In the genomic region with DNA sequence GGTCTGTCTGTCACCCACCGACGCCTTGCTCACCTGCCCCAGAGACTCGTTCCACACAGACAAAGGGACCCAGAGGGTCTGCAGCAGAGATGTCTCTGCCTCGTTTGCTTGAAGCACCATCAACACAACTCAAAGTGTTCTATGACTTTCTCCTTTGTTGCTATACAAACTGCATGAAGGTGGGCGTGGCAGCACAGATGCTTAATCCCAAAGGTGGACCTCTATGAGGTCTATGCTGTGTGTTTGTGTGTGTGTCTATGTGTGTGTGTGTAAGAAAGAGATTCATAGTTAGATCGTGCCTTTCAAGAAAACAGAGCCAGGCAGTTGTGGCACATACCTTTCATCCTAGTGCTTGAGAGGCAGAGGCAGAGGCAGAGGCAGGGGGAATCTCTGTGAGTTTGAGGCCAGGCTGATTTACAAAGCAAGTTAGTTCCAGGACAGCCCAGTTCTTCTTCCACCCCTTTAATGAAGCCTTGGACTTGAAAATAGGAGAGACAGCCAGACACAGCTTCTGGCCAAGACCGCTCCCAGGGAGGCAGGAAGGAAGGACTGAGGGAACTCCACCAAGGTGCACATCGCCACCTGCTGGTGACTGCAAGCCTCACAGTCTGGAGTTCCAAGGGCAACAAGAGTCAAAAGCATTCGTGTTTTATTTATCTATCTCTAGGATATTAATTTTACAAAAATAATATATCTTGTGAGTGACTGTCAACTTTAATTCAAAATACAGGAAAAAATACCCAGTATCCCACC, we compare ENCODE assay signal across 8 mouse cellular contexts. TPM values are rescaled to one million over a fixed set of nuclear protein-coding genes. Genes with fewer than 3 reads are reported as not detected.
DNase-seq lines count a peak whose midpoint lies in the region; ATAC-seq lines count a peak whose summit lies in the region.

No protein-coding gene starts in this region.

- no peak for ATAC-seq in midbrain, embryonic 15.5 days (replicated peaks)
- peak; percentile 67; the same call in 1 of the 2 replicates for ATAC-seq in stomach, embryonic 15.5 days (ENCODE audit: insufficient read depth, low FRiP score, low read depth)

- WGBS in midbrain, embryonic 10.5 days: 36% methylated on average over 9 of the region's 9 CpGs
- 37% methylated on average over 9 of the region's 9 CpGs for WGBS in midbrain, embryonic 15.5 days
- 27% methylated on average over 9 of the region's 9 CpGs for WGBS in limb, embryonic 10.5 days
- WGBS in stomach, embryonic 15.5 days: 27% methylated on average over 9 of the region's 9 CpGs

- no peak overlapping the region for H3K4me3 ChIP-seq in midbrain, embryonic 10.5 days
- H3K4me3 ChIP-seq in midbrain, embryonic 15.5 days: no peak overlapping the region
- H3K4me3 ChIP-seq in limb, embryonic 10.5 days: no peak overlapping the region
- H3K4me3 ChIP-seq in stomach, embryonic 15.5 days (replicated peaks): no peak overlapping the region

- no peaks in the 10 kb centered on the region for H3K9me3 ChIP-seq in midbrain, embryonic 10.5 days (replicated peaks)
- no peaks in the 10 kb centered on the region for H3K9me3 ChIP-seq in midbrain, embryonic 15.5 days
- H3K9me3 ChIP-seq in limb, embryonic 10.5 days (replicated peaks): no peaks in the 10 kb centered on the region
- no peaks in the 10 kb centered on the region for H3K9me3 ChIP-seq in stomach, embryonic 15.5 days

- no peaks in the 10 kb centered on the region for H3K36me3 ChIP-seq in midbrain, embryonic 10.5 days
- H3K36me3 ChIP-seq in midbrain, embryonic 15.5 days (replicated peaks): no peaks in the 10 kb centered on the region
- H3K36me3 ChIP-seq in limb, embryonic 10.5 days: no peaks in the 10 kb centered on the region
- H3K36me3 ChIP-seq in stomach, embryonic 15.5 days: no peaks in the 10 kb centered on the region

- H3K4me2 ChIP-seq in midbrain, embryonic 15.5 days: no peak overlapping the region
- peak overlapping the region; percentile 19; the same call in 1 of the 2 replicates for H3K4me2 ChIP-seq in stomach, embryonic 15.5 days

- H3K27ac ChIP-seq in midbrain, embryonic 10.5 days (replicated peaks): no peak overlapping the region
- H3K27ac ChIP-seq in midbrain, embryonic 15.5 days: no peak overlapping the region
- no peak overlapping the region for H3K27ac ChIP-seq in limb, embryonic 10.5 days
- no peak overlapping the region; the same call in 1 of the 2 replicates for H3K27ac ChIP-seq in stomach, embryonic 15.5 days

- peaks cover 5% of the 10 kb centered on the region; the same call in 1 of the 2 replicates for H3K4me1 ChIP-seq in midbrain, embryonic 10.5 days
- H3K4me1 ChIP-seq in midbrain, embryonic 15.5 days: no peaks in the 10 kb centered on the region; the same call in 1 of the 2 replicates
- peaks cover 6% of the 10 kb centered on the region; the same call in 1 of the 2 replicates for H3K4me1 ChIP-seq in limb, embryonic 10.5 days
- 0 out of 2 replicates have a peak, but pooled peaks cover 4% of the 10 kb centered on the region for H3K4me1 ChIP-seq in stomach, embryonic 15.5 days

- peak; percentile 82 for DNase-seq in midbrain, embryonic 10.5 days (ENCODE audit: low spot score)
- peak; percentile 88 to 89 for DNase-seq in cerebellum, postnatal 36 days
- DNase-seq in gastrocnemius, postnatal 25 days: peak; percentile 84
- peak; percentile 86 for DNase-seq in kidney, adult 11 months
- peak; percentile 90 for DNase-seq in limb, embryonic 10.5 days (ENCODE audit: low spot score)
- DNase-seq in natural killer cell, adult 2 months (ENCODE audit: low spot score in 2 of 2): peak; percentile 70 to 82

- no peak overlapping the region for H3K9ac ChIP-seq in midbrain, embryonic 15.5 days
- H3K9ac ChIP-seq in stomach, embryonic 15.5 days: no peak overlapping the region

- peaks cover 6% of the 10 kb centered on the region; the same call in 1 of the 2 replicates for H3K27me3 ChIP-seq in midbrain, embryonic 10.5 days (ENCODE audit: low read depth, poor library complexity, severe bottlenecking)
- no peaks in the 10 kb centered on the region for H3K27me3 ChIP-seq in midbrain, embryonic 15.5 days (replicated peaks)
- H3K27me3 ChIP-seq in limb, embryonic 10.5 days (ENCODE audit: low read depth, poor library complexity, severe bottlenecking): 0 out of 2 replicates have a peak, but pooled peaks cover 11% of the 10 kb centered on the region
- no peaks in the 10 kb centered on the region for H3K27me3 ChIP-seq in stomach, embryonic 15.5 days (replicated peaks)

RNA-seq across cellular contexts. Expression of a gene that starts 8.1 kb away (rescaled TPM):
- polyA plus RNA-seq in midbrain, embryonic 10.5 days (2016; fragmentation: Nextera tagmentation; extraction: Ambion mirVana): 104 and 111 TPM in 2 replicates
- polyA plus RNA-seq in midbrain, embryonic 15.5 days (2015; fragmentation: Nextera tagmentation; extraction: Ambion mirVana): 121 and 123 TPM in 2 replicates
- total RNA-seq in gastrocnemius, postnatal 25 days (2021): 100 to 1,000 TPM; 154 to 157 TPM
- 153 and 163 TPM in 2 replicates for polyA plus RNA-seq in limb, embryonic 10.5 days (2016; fragmentation: Nextera tagmentation; extraction: Ambion mirVana)
- polyA plus RNA-seq in stomach, embryonic 15.5 days (2015; fragmentation: Nextera tagmentation; extraction: Ambion mirVana): 196 and 206 TPM in 2 replicates

RNA-seq across cellular contexts. Expression of a gene that starts 17.0 kb away (rescaled TPM):
- 2.1 TPM in 2 replicates for polyA plus RNA-seq in midbrain, embryonic 10.5 days (2016; fragmentation: Nextera tagmentation; extraction: Ambion mirVana)
- polyA plus RNA-seq in midbrain, embryonic 15.5 days (2015; fragmentation: Nextera tagmentation; extraction: Ambion mirVana): 1.7 and 1.8 TPM in 2 replicates
- total RNA-seq in gastrocnemius, postnatal 25 days (2021): 10 to 100 TPM; 22.2 to 22.3 TPM
- polyA plus RNA-seq in limb, embryonic 10.5 days (2016; fragmentation: Nextera tagmentation; extraction: Ambion mirVana): 2.6 and 3.5 TPM in 2 replicates
- polyA plus RNA-seq in stomach, embryonic 15.5 days (2015; fragmentation: Nextera tagmentation; extraction: Ambion mirVana): 2.3 and 3.6 TPM in 2 replicates

RNA-seq across cellular contexts. Expression of a gene that starts 56.0 kb away (rescaled TPM):
- polyA plus RNA-seq in midbrain, embryonic 10.5 days (2016; fragmentation: Nextera tagmentation; extraction: Ambion mirVana): 45.5 and 49.4 TPM in 2 replicates
- 67.5 and 67.7 TPM in 2 replicates for polyA plus RNA-seq in midbrain, embryonic 15.5 days (2015; fragmentation: Nextera tagmentation; extraction: Ambion mirVana)
- 10 to 100 TPM; 76.7 to 79.9 TPM for total RNA-seq in gastrocnemius, postnatal 25 days (2021)
- 50.3 and 60.3 TPM in 2 replicates for polyA plus RNA-seq in limb, embryonic 10.5 days (2016; fragmentation: Nextera tagmentation; extraction: Ambion mirVana)
- polyA plus RNA-seq in stomach, embryonic 15.5 days (2015; fragmentation: Nextera tagmentation; extraction: Ambion mirVana): 46.7 and 48.9 TPM in 2 replicates

RNA-seq across cellular contexts. Expression of a gene that starts 56.4 kb away (rescaled TPM):
- 1.4 and 1.8 TPM in 2 replicates for polyA plus RNA-seq in midbrain, embryonic 10.5 days (2016; fragmentation: Nextera tagmentation; extraction: Ambion mirVana)
- 5.8 and 7.3 TPM in 2 replicates for polyA plus RNA-seq in midbrain, embryonic 15.5 days (2015; fragmentation: Nextera tagmentation; extraction: Ambion mirVana)
- total RNA-seq in gastrocnemius, postnatal 25 days (2021): 1 to 10 TPM; 1.9 to 2.0 TPM
- polyA plus RNA-seq in limb, embryonic 10.5 days (2016; fragmentation: Nextera tagmentation; extraction: Ambion mirVana): 0.90 and 1.3 TPM in 2 replicates
- 1.4 TPM in 2 replicates for polyA plus RNA-seq in stomach, embryonic 15.5 days (2015; fragmentation: Nextera tagmentation; extraction: Ambion mirVana)

RNA-seq across cellular contexts. Expression of a gene that starts 56.4 kb away (rescaled TPM):
- not detected in 2 replicates for polyA plus RNA-seq in midbrain, embryonic 10.5 days (2016; fragmentation: Nextera tagmentation; extraction: Ambion mirVana)
- 0.47 TPM in 1 of 2 replicates, not detected in the other for polyA plus RNA-seq in midbrain, embryonic 15.5 days (2015; fragmentation: Nextera tagmentation; extraction: Ambion mirVana)
- total RNA-seq in gastrocnemius, postnatal 25 days (2021): not detected
- not detected in 2 replicates for polyA plus RNA-seq in limb, embryonic 10.5 days (2016; fragmentation: Nextera tagmentation; extraction: Ambion mirVana)
- polyA plus RNA-seq in stomach, embryonic 15.5 days (2015; fragmentation: Nextera tagmentation; extraction: Ambion mirVana): not detected in 2 replicates
